Mouse (Mus musculus) cerebellum, adult 2 months (tissue): ENCODE data around the gene Moap1.

Experiments
- CTCF ChIP-seq: fragments of 200-500 bp; IDR thresholded peaks from 2 replicates; pipeline ENCODE4 v1.5.1; 2011; ENCODE audit warnings: low read depth, mild to moderate bottlenecking, control low read depth, low read length, moderate library complexity, borderline replicate concordance; ENCODE audit not compliant: insufficient read depth
- POLR2A ChIP-seq: fragments of 200-500 bp; IDR thresholded peaks from 2 replicates; pipeline ENCODE4 v1.6.1; 2011; ENCODE audit warnings: low read length, control low read depth, borderline replicate concordance; ENCODE audit not compliant: insufficient read depth

- TF ChIP-seq CTCF (no peak), POLR2A (no peak)
Observed at GRCm38 (mm10) chr12:102723861-102724260, 19.6 kb downstream of the Moap1 start.
